Mouse (Mus musculus): ENCODE data around the gene Sf3a1.

Sf3a1 gene

GRCm38 (mm10) chr11:4134986-4135935, 24.9 kb upstream of the Sf3a1 start, which contains the start of gene Rnf215:
Gene Rnf215 (plus strand): TSS chr11:4135202.
- DNase-seq (ENCODE audit: low read depth, low spot score) = peak; percentile 85

DNA sequence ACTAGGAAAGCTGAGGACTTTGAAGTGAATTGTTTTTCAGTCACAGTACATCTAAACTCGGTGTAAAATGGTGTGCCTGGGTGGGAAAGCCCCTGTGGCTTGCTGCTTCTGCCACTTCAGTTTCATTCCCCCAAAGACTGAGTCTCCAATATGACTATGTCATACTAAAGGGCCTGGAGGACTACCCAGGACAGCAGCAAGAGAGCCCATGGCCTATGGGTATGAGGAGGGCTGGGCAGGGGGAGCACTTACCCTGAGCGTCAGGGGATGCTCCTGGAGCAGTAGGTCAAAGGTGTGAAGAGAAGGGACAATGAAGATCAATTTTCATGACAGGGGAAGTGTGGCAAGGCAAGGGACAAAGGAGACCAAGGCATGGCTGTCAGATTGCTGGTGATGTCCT, 21.2 kb upstream of the Sf3a1 start:
- DNase-seq (ENCODE audit: low read depth, low spot score) = no peak

GRCm38 (mm10) chr11:4141505-4141904, 18.6 kb upstream of the Sf3a1 start:
- no peak for DNase-seq (ENCODE audit: low read depth, low spot score)

DNA sequence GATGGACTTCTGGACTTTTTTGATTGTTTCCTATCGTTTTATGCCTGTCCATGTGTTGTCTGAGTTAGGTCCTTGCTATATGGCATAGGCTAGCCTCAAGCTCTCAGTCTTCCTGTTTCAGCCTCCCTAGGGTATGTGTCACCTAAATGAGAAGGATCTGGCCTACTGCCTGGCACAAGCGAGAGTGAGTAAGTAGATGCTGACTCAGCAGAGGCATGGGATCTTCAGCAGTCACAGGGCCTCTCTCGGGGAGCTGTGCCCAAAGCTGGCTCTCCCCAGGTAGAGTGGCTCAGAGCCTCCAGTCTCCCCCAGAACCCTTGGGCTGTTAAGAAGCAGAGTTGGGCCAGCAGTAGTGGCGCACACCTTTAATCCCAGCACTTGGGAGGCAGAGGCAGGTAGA, 17.8 kb upstream of the Sf3a1 start:
- DNase-seq (ENCODE audit: low read depth, low spot score) = no peak

DNA sequence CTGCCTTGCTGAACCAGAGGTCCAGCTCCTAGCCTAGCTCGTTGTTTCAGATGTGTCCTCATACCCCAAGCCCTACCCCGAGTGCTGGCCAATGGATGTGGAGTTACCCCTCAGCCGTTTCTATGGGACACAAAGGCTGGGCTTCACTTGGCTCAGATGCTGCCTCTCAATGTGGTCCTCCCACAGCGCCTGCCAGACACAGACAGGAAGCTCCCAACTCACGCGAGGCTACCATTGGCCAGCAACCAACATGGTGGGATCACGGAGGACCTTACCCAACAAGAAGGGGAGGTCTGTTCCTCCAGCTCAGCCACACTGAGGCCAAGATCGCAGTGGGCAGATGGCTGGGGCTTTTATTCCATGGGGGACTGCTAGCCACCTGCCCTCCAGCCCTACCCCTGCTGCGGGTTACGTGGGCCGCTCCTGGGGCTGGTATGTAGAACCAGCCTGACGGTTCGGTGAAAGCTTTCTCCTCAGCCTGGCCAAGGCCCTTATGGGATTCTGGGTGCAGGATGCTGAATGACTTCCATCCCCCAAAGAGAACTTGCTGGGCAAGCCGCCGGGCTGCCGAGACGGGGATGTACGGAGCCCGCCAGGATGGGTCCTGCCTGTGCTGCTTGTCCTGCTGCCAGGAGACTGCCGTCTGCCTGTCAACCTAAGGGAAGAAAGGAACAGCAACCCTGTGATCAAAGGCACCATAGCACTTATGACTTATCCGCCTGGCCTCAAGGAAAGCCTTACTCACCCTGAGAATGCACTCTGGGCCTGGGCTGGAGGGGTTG, 16.7 kb upstream of the Sf3a1 start:
- no peak for DNase-seq (ENCODE audit: low read depth, low spot score)

DNA sequence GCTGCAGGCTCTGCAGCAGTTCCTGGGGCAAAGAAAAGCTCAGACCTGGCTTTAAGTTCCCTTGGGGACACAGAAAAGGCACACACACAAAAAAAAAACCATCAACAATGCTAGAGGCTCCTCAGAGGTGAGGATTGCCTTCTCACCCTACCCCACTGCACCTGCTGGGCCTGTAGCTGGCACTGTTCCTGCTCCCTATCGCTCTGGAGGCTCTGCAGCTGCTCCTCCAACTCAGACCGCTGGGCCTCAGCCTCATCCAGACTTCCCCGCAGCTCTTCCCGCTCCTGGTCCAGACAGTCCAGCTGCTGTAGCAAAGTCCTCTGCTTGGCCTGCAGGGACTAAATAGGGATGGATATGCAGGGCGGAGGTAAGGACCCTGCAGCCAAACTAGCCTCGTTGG, 13.8 kb upstream of the Sf3a1 start:
- no peak for DNase-seq (ENCODE audit: low read depth, low spot score)

DNA sequence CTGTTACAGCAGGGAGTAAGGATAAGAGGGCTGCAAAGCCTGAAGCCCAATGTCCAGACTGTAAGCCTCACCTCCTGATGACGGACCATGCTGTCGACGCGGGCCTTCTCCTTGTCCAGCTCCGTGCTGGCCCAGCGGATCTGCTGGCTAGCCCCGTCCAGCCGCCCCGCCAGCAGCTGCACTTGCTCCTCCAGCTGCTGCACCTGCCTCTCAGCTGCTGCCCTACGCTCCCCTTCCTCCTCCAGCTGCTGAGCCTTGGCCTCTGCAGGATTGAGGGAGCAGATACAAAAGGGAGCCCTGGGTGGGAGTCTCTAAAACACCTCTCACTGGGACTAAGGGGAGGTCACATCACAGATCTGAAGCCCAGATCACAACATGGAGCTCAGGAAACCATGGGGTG, 13.1 kb upstream of the Sf3a1 start:
- no peak for DNase-seq (ENCODE audit: low read depth, low spot score)

- no peak for DNase-seq (ENCODE audit: low read depth, low spot score)
These were observed 12.0 kb upstream of the Sf3a1 start for GRCm38 (mm10) chr11:4148120-4148519.

GRCm38 (mm10) chr11:4148536-4149156, 11.5 kb upstream of the Sf3a1 start:
- no peak for DNase-seq (ENCODE audit: low read depth, low spot score)

DNA sequence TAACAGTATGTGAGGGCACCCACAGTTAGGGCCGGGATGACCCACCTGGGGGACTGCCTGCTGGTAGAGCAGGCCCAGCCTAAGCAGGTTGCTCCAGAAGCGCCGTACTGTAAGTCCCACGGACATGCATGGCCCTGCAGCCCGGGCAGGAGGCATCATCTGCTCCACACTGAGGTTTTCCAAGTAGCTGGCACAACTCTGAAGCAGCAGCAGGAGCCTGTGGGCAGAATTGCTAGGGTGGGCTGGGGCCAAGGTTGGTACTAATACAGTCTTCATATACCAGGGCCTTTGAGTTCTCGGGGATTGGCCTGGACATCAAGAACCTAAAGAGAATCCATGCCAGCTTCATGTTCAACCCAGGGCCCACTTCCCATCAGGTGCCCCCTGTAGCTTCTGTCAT, 10.3 kb upstream of the Sf3a1 start:
- no peak for DNase-seq (ENCODE audit: low read depth, low spot score)

- DNase-seq (ENCODE audit: low read depth, low spot score) = no peak
These were observed 6.5 kb upstream of the Sf3a1 start for GRCm38 (mm10) chr11:4153694-4154093.

DNA sequence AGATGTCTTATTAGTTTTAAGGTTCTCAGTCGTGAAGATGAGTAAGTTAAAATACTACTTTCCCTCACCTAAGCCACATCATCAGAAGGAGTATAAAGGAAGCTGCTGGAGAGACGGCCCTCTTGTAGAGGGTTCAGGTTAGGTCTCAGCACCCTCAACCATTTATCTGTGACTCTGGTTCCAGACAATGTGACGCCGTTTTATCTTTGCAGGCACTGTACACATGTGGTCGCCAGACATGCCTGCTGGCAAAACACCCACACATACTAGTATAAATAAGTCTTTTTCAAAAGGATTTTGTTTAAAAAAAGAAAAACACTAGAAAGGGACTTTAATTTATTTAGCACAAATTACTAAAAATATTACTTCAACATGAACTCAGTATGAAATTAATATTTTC, 4.5 kb upstream of the Sf3a1 start:
- no peak for DNase-seq (ENCODE audit: low read depth, low spot score)

- no peak for DNase-seq (ENCODE audit: low read depth, low spot score)
These were observed 1.5 kb upstream of the Sf3a1 start for GRCm38 (mm10) chr11:4158676-4159075.

DNA sequence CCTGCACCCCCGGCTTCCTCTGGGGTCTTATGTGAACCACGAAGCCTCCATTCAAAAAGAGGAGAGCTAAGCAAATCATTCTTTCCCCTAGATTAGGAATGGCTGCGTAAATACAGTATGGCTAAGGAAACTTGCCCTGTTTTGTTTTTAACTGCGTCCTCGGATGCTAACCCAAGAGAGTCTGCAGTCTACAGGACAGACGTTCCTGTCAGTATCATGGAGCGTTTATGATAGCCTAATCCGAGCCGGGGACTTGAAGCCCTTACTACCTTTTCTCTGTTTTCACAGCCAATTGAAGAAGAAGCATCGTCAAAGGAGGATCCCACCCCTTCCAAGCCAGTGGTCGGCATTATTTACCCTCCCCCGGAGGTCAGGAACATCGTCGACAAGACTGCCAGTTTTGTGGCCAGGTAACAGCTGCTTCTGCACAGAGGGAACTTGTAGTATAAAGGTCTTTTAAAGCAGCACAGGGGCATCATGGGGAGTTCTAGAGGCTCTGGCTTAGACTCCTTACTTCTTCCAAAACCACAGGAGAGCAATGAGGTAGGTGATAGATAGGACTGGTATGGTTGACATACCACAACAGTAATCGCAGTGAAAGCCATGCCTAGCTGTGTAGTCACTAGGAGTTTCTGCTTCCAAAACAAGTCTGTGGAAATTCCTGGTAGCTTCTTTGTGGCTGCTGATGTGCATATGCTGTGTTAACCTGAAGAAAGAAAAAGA, 769 bp downstream of the Sf3a1 start:
- no peak for DNase-seq (ENCODE audit: low read depth, low spot score)

DNA sequence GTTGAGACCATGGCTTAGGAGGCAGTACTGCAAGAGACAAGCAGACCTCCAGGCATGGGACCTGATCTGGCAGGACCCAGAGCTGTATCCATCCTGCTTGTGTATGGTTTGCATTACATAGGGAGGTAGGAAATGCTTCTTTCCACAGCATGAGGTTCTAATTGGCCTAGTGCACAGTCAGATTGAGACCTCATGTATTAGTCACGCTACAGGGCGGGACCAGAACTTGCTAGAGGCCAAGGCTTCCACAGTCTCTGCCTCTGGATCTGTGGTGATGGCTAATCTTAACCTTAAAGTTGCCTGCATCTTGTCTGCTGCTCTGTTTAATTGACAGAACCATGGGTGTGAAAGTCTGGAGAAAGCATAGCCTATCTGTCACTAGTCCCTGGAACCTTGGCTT, 4.6 kb downstream of the Sf3a1 start:
- no peak for DNase-seq (ENCODE audit: low read depth, low spot score)

DNA sequence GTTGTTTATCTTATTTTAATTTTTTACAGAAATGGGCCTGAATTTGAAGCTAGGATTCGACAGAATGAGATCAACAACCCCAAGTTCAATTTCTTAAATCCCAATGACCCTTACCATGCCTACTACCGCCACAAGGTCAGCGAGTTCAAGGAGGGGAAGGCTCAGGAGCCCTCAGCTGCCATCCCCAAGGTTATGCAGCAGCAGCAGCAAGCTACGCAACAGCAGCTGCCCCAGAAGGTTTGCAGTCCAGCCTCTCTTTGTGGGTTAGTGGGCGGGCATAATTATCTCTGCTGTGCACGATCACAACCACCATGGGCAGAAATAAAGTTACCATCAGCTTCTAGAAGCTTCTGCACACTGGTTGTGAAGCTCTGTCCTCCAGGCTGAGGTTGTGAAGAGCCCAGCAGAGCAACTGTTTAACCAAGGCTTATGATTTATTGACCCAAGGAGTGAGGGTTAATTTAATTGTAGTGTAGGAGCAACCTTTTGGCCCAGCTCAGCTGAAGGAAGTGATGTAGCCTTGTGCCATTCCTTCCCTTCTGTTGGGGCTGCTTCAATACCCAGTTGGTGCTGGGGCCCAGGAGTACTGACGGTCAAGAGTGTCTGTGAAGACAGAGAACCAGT, 6.4 kb downstream of the Sf3a1 start:
- no peak for DNase-seq (ENCODE audit: low read depth, low spot score)

DNA sequence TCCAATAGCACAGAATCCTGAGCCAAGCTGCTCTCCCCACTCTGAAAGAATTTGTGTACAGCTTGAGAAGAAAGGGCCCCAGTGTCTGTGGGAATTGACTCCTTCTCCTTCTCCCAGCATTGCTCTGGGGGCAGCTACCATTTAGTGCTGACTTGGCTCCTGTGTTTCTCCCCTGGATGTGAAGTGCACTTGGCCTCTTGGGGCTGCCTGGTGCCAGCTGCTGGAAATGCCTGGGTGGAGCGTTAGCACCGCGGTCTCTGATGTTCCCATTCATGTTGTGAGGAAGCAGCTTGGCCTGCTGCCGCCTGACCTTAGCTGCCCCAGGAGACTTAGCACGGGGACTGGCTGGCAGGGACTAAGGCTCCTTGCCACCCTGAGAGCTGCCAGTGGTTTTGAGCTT, 14.4 kb downstream of the Sf3a1 start:
- peak; percentile 92 for DNase-seq (ENCODE audit: low read depth, low spot score)

GRCm38 (mm10) chr11:4177716-4178115, 17.6 kb downstream of the Sf3a1 start:
- DNase-seq (ENCODE audit: low read depth, low spot score) = no peak

DNA sequence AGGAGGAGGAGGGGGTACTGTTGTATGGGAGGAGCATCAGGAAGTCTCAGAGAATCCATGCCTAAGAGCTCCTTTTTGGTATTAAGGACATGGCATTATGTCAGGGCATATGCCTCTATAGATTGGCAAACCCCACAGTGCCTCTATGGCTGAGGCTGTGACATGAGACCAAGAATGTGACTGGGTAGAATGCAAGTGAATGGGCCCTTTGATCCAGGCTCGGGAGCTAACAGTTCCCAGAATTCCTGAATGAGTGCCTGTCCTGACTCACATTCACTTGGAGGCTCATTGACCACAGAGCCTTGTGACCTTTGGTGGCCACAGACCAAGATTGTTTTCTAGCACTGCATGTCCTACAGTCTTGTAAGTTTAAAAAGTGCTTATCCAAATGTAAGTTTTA, 21.9 kb downstream of the Sf3a1 start:
- no peak for DNase-seq (ENCODE audit: low read depth, low spot score)

GRCm38 (mm10) chr11:4183511-4183910, 23.4 kb downstream of the Sf3a1 start:
- DNase-seq (ENCODE audit: low read depth, low spot score) = no peak
